Mouse (Mus musculus) hindbrain, embryonic 12.5 days (tissue): Measurements from ENCODE around the gene Eef1a2. TPM values are rescaled to one million over a fixed set of nuclear protein-coding genes. Genes with fewer than 3 reads are reported as not detected.
A peak's percentile ranks its signal among the peaks of the same experiment; 100 is the strongest.
"Not testable (repeated sequence)": the region's sequence is repeated elsewhere in the genome, so short reads cannot be mapped to it uniquely, and the experiment has no call there.

Source experiments
- ATAC-seq: fragments of 200-750 bp; cut with Nextera tagmentation; 2 replicates; pipeline ENCODE4 v1.8.0; 2017; ENCODE audit warnings: moderate TSS enrichment; ENCODE audit not compliant: low FRiP score
- H3K27ac ChIP-seq: fragments of 300-500 bp; sonication (generic); 2 replicates; pipeline ENCODE4 v1.5.1; 2016; ENCODE audit warnings: mild to moderate bottlenecking
- H3K27me3 ChIP-seq: fragments of 300-500 bp; sonication (generic); 2 replicates; pipeline ENCODE4 v1.6.1; 2016; ENCODE audit warnings: mild to moderate bottlenecking
- H3K36me3 ChIP-seq: fragments of 300-500 bp; sonication (generic); 2 replicates; pipeline ENCODE4 v1.6.1; 2016; ENCODE audit warnings: mild to moderate bottlenecking
- H3K4me1 ChIP-seq: fragments of 300-500 bp; sonication (generic); 2 replicates; pipeline ENCODE4 v1.6.1; 2016
- H3K4me2 ChIP-seq: fragments of 300-500 bp; sonication (generic); replicated peaks from 2 replicates; pipeline ENCODE4 v1.6.1; 2016; ENCODE audit warnings: mild to moderate bottlenecking
- H3K4me3 ChIP-seq: fragments of 300-500 bp; sonication (generic); 2 replicates; pipeline ENCODE4 v1.5.1; 2016; ENCODE audit warnings: mild to moderate bottlenecking
- H3K9ac ChIP-seq: fragments of 300-500 bp; sonication (generic); 2 replicates; pipeline ENCODE4 v1.6.1; 2016; ENCODE audit warnings: mild to moderate bottlenecking, moderate library complexity
- H3K9me3 ChIP-seq: fragments of 300-500 bp; sonication (generic); replicated peaks from 2 replicates; pipeline ENCODE4 v1.6.1; 2016; ENCODE audit warnings: mild to moderate bottlenecking
- WGBS: fragments of 180-500 bp; shearing (Covaris S2); methylation state at CpG from one replicate; pipeline ENCODE4 v1.1.7; 2016; 5-methylcytosine and 5-hydroxymethylcytosine counted together
- polyA plus RNA-seq: library from polyadenylated mRNA; unstranded; fragments of >200 nt; fragmentation: Nextera tagmentation; extraction: Ambion mirVana; gene quantifications from 2 replicates; pipeline ENCODE4 v1.2.1, GENCODE M21; 2016

Eef1a2 gene
- polyA plus RNA-seq, result 2.3 and 2.5 TPM in 2 replicates

GRCm38 (mm10) chr2:181156248-181157121, at the start of gene Eef1a2:
Gene Eef1a2, minus strand, starts transcription at chr2:181157014.
- Histone ChIP-seq H3K27ac (peak within 1 kb of the TSS; percentile 85), H3K36me3 (no peaks in the 10 kb centered on the region), H3K9me3 (no peaks in the 10 kb centered on the region), H3K4me1 (peaks cover 28% of the 10 kb centered on the region), H3K9ac (peak within 1 kb of the TSS; percentile 64), H3K4me2 (peak within 1 kb of the TSS; percentile 66), H3K4me3 (peak within 1 kb of the TSS; percentile 42), H3K27me3 (peaks cover 49% of the 10 kb centered on the region)
- 3% methylated on average over 55 of the region's 55 CpGs for WGBS
- peak; percentile 63 for ATAC-seq

GRCm38 (mm10) chr2:181206118-181206517, 49.3 kb upstream of the Eef1a2 start:
- H3K27me3 ChIP-seq, result peaks cover 9% of the 10 kb centered on the region
- H3K9me3 ChIP-seq, result no peaks in the 10 kb centered on the region
- H3K4me3 ChIP-seq, result no peak overlapping the region
- H3K36me3 ChIP-seq, result no peaks in the 10 kb centered on the region
- no peak overlapping the region for H3K4me2 ChIP-seq
- H3K9ac ChIP-seq, result no peak overlapping the region
- no peak for ATAC-seq
- no peak overlapping the region for H3K27ac ChIP-seq
- 82% methylated on average over 9 of the region's 9 CpGs for WGBS
- H3K4me1 ChIP-seq, result no peaks in the 10 kb centered on the region

GRCm38 (mm10) chr2:181205678-181206077, 48.9 kb upstream of the Eef1a2 start:
- H3K4me1 ChIP-seq, result no peaks in the 10 kb centered on the region
- H3K4me3 ChIP-seq, result no peak overlapping the region
- H3K9me3 ChIP-seq, result no peaks in the 10 kb centered on the region
- H3K4me2 ChIP-seq, result no peak overlapping the region
- peaks cover 6% of the 10 kb centered on the region for H3K27me3 ChIP-seq
- no peaks in the 10 kb centered on the region for H3K36me3 ChIP-seq
- no peak overlapping the region for H3K27ac ChIP-seq
- WGBS, result 87% methylated on average over 5 of the region's 5 CpGs
- no peak overlapping the region for H3K9ac ChIP-seq
- no peak for ATAC-seq

DNA sequence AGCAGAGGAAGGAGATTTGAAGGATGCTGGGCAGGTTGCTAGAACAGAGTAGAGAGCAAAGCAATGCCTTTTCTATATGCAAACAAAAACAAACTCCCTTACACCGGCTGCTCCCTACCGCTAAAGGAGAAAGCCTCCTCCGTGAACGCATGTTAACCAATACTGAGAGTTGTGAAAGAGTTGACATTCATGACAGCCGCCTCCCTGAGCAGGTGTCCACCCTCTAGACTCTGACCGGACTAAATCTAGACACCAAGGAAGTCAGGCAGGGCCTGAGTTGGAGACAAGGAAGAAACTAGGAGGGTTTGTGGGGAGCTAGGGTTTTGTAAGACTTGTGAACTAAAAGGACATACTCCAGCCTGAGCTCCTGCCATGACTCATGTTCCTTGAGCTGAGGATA, 46.1 kb upstream of the Eef1a2 start:
- Histone ChIP-seq H3K27me3 (peaks cover 2% of the 10 kb centered on the region), H3K4me1 (no peaks in the 10 kb centered on the region), H3K9ac (no peak overlapping the region), H3K4me2 (no peak overlapping the region), H3K4me3 (no peak overlapping the region), H3K36me3 (no peaks in the 10 kb centered on the region), H3K27ac (no peak overlapping the region), H3K9me3 (no peaks in the 10 kb centered on the region)
- ATAC-seq, result no peak
- WGBS, result 76% methylated on average over 6 of the region's 6 CpGs

- 85% methylated on average over 3 of the region's 3 CpGs for WGBS
- H3K4me3 ChIP-seq, result no peak within 1 kb of the TSS
- H3K9me3 ChIP-seq, result no peaks in the 10 kb centered on the region
- no peaks in the 10 kb centered on the region for H3K36me3 ChIP-seq
- H3K4me1 ChIP-seq, result no peaks in the 10 kb centered on the region
- no peak within 1 kb of the TSS for H3K4me2 ChIP-seq
- H3K27ac ChIP-seq, result no peak within 1 kb of the TSS
- peaks cover 2% of the 10 kb centered on the region for H3K27me3 ChIP-seq
- no peak within 1 kb of the TSS for H3K9ac ChIP-seq
- ATAC-seq, result no peak
Observed at GRCm38 (mm10) chr2:181202422-181202821, 45.6 kb upstream of the Eef1a2 start, which contains the start of gene Ptk6. Gene Ptk6, minus strand, starts transcription at chr2:181202789.

DNA sequence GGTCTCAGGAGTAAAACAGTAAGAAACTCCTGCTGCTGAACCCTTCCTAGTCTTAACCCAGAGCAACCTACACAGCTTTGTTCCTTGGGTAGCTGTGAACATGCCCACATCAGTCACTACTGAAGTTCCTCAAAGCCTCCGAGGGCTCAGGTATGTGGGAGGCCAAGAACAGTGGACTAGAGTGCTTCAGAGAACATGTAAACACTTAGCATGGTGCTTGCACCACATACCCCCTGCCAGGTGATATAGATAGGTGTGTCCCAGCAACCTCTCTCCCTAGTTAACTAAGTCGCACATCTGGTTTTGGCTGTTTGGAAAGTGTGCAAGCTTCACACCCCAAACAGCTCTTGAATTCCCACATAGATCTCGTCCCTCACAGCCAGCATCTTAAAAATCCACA, 44.8 kb upstream of the Eef1a2 start:
- Histone ChIP-seq H3K4me3 (no peak overlapping the region), H3K4me2 (no peak overlapping the region), H3K9ac (no peak overlapping the region), H3K36me3 (no peaks in the 10 kb centered on the region), H3K27me3 (peaks cover 2% of the 10 kb centered on the region), H3K9me3 (no peaks in the 10 kb centered on the region), H3K4me1 (no peaks in the 10 kb centered on the region), H3K27ac (no peak overlapping the region)
- ATAC-seq, result no peak
- 69% methylated on average over 3 of the region's 3 CpGs for WGBS

DNA sequence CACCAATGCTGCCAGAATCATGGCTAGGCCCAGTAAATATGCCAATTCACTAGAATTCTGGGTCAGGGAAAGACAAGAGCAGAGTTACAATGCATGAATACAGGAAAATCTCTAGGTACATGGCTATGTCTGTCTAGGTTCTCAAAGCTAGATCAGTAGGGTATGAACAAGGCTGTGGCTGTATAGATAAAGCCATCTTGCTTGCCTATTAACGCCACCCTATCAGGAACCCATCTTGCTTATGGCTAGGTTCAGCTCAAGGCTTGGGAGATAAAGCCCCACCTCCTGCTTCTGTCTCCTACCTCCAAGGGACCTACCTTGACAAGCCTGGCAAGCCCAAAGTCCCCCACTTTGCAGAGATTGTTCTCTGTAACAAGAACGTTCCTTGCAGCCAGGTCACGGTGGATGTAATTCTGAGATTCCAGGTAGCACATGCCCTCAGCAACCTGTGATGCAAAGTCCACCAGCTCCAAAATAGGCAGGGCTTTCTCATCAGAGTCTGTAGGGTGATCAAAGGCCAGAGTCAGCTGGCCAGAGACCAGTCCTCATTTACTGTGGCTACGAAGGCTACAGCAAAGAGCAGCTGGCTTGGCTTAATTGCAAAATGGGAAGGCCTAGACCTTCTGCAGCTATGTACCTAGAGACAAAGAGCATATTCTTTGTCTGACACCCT, 40.0 kb upstream of the Eef1a2 start:
- Histone ChIP-seq H3K9me3 (no peaks in the 10 kb centered on the region), H3K9ac (no peak overlapping the region), H3K4me1 (no peaks in the 10 kb centered on the region), H3K4me2 (no peak overlapping the region), H3K27me3 (peaks cover 2% of the 10 kb centered on the region; the same call in 1 of the 2 replicates), H3K4me3 (no peak overlapping the region), H3K27ac (no peak overlapping the region), H3K36me3 (no peaks in the 10 kb centered on the region)
- 89% methylated on average over 4 of the region's 4 CpGs for WGBS
- ATAC-seq, result no peak

DNA sequence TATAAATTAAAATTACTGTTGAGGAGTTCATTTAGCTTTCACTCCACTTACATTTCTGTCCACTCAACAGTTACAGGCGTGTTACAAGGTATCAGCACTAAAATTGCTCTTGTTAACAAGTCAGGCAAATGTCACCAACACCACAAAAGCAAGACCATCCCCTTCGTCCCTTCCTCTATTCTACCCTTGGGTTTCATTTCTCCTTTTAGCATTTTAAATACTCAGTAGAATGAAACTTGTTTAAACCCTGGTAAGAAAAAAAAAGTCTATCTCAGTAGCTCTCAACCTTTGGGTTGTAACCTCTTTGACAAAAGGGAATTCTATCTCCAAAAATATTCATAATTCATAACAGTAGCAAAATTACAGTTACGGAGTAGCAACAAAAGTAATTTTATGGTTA, 36.2 kb upstream of the Eef1a2 start:
- Histone ChIP-seq H3K27ac (no peak overlapping the region), H3K4me1 (peaks cover 9% of the 10 kb centered on the region), H3K9me3 (no peaks in the 10 kb centered on the region), H3K4me2 (no peak overlapping the region), H3K4me3 (no peak overlapping the region), H3K27me3 (no peaks in the 10 kb centered on the region), H3K9ac (no peak overlapping the region), H3K36me3 (peaks cover 11% of the 10 kb centered on the region)
- WGBS, result 82% methylated on average over 3 of the region's 3 CpGs
- no peak for ATAC-seq

DNA sequence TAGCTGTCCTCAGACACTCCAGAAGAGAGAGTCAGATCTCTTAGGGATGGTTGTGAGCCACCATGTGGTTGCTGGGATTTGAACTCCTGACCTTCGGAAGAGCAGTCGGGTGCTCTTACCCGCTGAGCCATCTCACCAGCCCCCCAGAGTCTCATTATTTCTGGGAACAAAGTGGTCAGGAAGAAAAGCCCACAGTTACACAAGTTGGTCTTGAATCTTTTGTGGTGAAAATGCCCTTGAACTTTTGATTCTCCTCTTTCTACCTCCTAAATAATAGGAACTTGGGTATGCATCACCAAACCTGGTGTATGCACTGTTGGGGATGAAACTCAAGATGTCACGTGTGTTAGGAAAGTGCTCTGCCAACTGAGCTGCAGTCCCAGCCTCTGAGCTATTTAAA, 35.1 kb upstream of the Eef1a2 start:
- Histone ChIP-seq H3K9ac (no peak overlapping the region), H3K9me3 (no peaks in the 10 kb centered on the region), H3K27ac (no peak overlapping the region), H3K27me3 (no peaks in the 10 kb centered on the region), H3K36me3 (peaks cover 11% of the 10 kb centered on the region), H3K4me2 (no peak overlapping the region), H3K4me1 (peaks cover 9% of the 10 kb centered on the region), H3K4me3 (no peak overlapping the region)
- ATAC-seq, result no peak
- WGBS, result 48% methylated on average over 4 of the region's 4 CpGs

- not testable (repeated sequence) for ATAC-seq, H3K27me3 ChIP-seq, H3K4me2 ChIP-seq, H3K4me1 ChIP-seq, H3K9me3 ChIP-seq, H3K27ac ChIP-seq, H3K4me3 ChIP-seq, H3K9ac ChIP-seq
- WGBS, result 82% methylated on average over 4 of the region's 4 CpGs
- H3K36me3 ChIP-seq, result peaks cover 11% of the 10 kb centered on the region
Observed at GRCm38 (mm10) chr2:181191385-181191784, 34.6 kb upstream of the Eef1a2 start.

- WGBS, result 98% methylated on average over 1 of the region's 1 CpGs
- H3K36me3 ChIP-seq, result peaks cover 11% of the 10 kb centered on the region
- H3K4me2 ChIP-seq, result no peak overlapping the region
- peaks cover 13% of the 10 kb centered on the region for H3K4me1 ChIP-seq
- ATAC-seq, result no peak
- no peaks in the 10 kb centered on the region for H3K27me3 ChIP-seq
- no peak overlapping the region for H3K27ac ChIP-seq
- no peak overlapping the region for H3K9ac ChIP-seq
- H3K4me3 ChIP-seq, result no peak overlapping the region
- H3K9me3 ChIP-seq, result no peaks in the 10 kb centered on the region
Observed at GRCm38 (mm10) chr2:181189321-181189720, 32.5 kb upstream of the Eef1a2 start.

GRCm38 (mm10) chr2:181188681-181189080, 31.9 kb upstream of the Eef1a2 start:
- H3K9me3 ChIP-seq, result no peaks in the 10 kb centered on the region
- peaks cover 11% of the 10 kb centered on the region for H3K36me3 ChIP-seq
- peak overlapping the region; percentile 36; the same call in 1 of the 2 replicates for H3K27ac ChIP-seq

More at GRCm38 (mm10) chr2:181188681-181189080, 31.9 kb upstream of the Eef1a2 start:
- Histone ChIP-seq H3K4me2 (peak overlapping the region; percentile 58), H3K27me3 (no peaks in the 10 kb centered on the region), H3K4me3 (peak overlapping the region; percentile 69; the same call in 1 of the 2 replicates), H3K9ac (no peak overlapping the region; the same call in 1 of the 2 replicates), H3K4me1 (peaks cover 13% of the 10 kb centered on the region)
- WGBS, result 69% methylated on average over 2 of the region's 2 CpGs
- no peak for ATAC-seq
